Mouse (Mus musculus): ENCODE data around the gene Serpinb5.
A peak's percentile ranks its signal among the peaks of the same experiment; 100 is the strongest.
"Not testable (repeated sequence)": the region's sequence is repeated elsewhere in the genome, so short reads cannot be mapped to it uniquely, and the experiment has no call there.

Serpinb5 gene

DNA sequence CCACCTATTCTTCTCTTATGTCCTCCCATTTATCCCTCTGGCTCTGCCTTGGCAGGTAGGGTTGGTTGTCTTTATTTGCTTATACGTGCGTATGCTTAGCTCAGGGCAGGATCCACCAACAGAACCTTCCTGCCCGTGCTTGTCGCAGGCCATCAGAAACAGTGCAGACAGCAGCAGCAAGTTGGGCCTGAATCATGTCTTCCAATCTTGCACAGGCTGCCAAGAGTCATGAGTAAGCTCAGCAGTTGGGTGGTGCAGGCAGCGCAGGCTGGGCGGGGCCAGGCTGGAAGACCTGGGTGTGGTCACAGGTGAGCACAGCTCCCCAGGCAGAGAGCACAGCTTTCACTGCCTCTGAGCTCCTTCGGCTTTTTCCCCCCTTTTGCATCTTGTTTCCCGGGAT, at the start of gene Serpinb5:
Serpinb5 (plus strand) TSS at position 327 of the 400 bp plus-strand sequence.
- peak; percentile 8 for DNase-seq (ENCODE audit: low spot score)

- no peak for DNase-seq (ENCODE audit: low spot score)
These were observed 46.1 kb upstream of the Serpinb5 start for GRCm38 (mm10) chr1:106814864-106815263.

- no peak for DNase-seq (ENCODE audit: low spot score)
These were observed 45.7 kb upstream of the Serpinb5 start for GRCm38 (mm10) chr1:106815265-106815664.

DNA sequence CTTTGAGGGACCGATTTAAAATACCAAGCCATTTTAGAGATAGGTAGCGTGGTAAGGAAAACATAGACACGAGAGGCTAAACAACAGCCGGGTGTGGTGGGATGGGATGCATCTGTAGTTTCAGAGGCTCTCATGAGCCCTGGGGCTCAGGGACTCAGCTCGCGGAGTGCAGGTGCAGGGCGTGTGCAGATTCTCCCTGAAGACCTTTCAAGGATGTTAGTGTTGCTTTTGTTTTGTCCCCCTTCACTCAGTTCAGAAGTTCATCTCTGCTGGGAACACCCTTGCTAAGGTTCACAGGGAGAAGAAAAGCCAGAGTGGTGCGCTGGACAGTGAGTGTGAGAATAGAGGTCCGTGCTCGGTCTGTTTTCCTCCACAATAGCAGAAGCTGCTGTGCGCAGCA, 44.2 kb upstream of the Serpinb5 start:
- no peak for DNase-seq (ENCODE audit: low spot score)

DNA sequence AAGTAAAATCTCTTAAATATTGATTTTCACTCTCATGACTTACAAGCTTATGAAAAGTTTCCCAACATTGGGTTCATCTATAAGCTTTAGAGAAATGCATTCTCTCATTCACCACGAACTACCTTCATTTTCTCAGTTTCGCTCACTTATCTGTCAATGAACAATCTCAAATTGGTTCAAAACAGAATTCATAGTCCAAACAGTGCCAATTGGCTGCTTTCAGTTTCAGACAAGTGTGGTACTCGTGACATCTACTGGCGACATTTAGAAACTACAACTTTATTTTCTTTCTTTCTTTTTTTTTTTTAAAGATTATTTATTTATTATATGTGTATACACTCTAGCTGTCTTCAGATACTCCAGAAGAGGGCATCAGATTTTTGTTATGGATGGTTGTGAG, 42.6 kb upstream of the Serpinb5 start:
- DNase-seq (ENCODE audit: low spot score): no peak

DNA sequence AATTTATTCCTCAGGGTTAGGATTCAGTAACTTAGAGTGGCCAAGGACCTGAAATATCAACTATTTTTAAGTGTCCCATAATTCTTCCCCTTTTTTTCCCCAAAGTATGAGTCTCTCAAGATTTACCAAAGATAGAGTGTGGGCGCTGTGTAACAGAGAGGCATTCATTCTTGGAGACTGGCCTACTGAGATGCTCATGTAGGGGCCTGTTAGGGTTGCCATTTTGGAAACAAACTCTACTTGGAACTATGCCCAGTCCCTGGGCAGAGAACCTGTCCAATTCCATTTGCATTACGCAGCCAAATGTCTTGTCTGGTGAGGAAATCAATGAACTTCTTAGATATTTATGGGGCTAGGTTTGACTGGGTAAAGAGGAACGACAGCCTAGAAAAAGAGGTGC, 38.7 kb upstream of the Serpinb5 start:
- no peak for DNase-seq (ENCODE audit: low spot score)

- DNase-seq (ENCODE audit: low spot score): no peak
These were observed 32.2 kb upstream of the Serpinb5 start for GRCm38 (mm10) chr1:106828784-106829183.

GRCm38 (mm10) chr1:106865543-106865942, 4.6 kb downstream of the Serpinb5 start:
- no peak for DNase-seq (ENCODE audit: low spot score)

GRCm38 (mm10) chr1:106866029-106866428, 5.1 kb downstream of the Serpinb5 start:
- DNase-seq (ENCODE audit: low spot score): no peak

GRCm38 (mm10) chr1:106866768-106867167, 5.8 kb downstream of the Serpinb5 start:
- no peak for DNase-seq (ENCODE audit: low spot score)

DNA sequence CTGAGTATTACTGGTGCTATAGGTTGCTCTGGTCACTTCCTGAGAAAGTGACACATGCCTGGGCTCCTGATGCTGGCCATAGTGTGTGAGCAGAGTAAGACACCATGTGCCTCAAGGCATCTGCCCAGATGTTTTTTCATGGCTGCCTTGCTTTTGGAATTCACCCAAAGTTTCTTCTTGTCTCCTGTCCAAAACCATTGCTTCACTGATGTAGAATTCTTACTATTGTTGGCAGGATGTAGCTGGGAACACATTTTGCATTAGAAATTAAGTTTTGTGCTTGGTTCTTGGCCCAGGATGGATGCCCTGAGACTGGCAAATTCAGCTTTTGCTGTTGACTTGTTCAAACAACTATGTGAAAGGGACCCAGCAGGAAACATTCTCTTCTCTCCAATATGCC, 9.0 kb downstream of the Serpinb5 start:
- DNase-seq (ENCODE audit: low spot score): no peak

- no peak for DNase-seq (ENCODE audit: low spot score)
These were observed 14.4 kb downstream of the Serpinb5 start for GRCm38 (mm10) chr1:106875193-106875886.

- no peak for DNase-seq (ENCODE audit: low spot score)
These were observed 15.2 kb downstream of the Serpinb5 start for GRCm38 (mm10) chr1:106876147-106876546.

DNA sequence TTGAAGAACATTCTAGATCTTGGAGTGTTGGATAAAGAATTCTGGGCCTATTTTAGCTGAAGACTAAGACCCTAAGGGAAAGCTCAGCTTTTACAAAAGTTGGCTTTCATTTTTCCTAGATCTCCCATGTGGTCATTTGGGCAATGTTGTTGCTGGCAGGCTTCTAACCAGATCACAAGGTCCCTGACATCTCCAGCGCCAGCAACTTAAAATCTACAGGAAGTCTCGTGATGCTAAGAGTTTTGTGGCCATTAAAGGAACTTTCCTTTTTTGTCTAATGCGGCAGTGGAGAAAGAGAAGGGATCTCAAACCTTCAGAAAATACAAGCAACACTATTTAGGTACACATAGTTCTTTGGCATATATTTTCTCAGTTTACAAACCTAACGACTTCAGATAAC, 21.8 kb downstream of the Serpinb5 start:
- DNase-seq (ENCODE audit: low spot score): no peak

GRCm38 (mm10) chr1:106883369-106883768, 22.4 kb downstream of the Serpinb5 start:
- no peak for DNase-seq (ENCODE audit: low spot score)

- DNase-seq (ENCODE audit: low spot score): no peak
These were observed 22.8 kb downstream of the Serpinb5 start for GRCm38 (mm10) chr1:106883812-106884211.

- not testable (repeated sequence) for DNase-seq (ENCODE audit: low spot score)
These were observed 34.2 kb downstream of the Serpinb5 start for GRCm38 (mm10) chr1:106895142-106895541.

GRCm38 (mm10) chr1:106901406-106901805, 40.4 kb downstream of the Serpinb5 start:
- no peak for DNase-seq (ENCODE audit: low spot score)

GRCm38 (mm10) chr1:106931954-106932353, 71.0 kb downstream of the Serpinb5 start:
- no peak for DNase-seq (ENCODE audit: low spot score)
